Mouse (Mus musculus): Measurements from ENCODE around the gene Vamp9. TPM values are rescaled to one million over a fixed set of nuclear protein-coding genes. Genes with fewer than 3 reads are reported as not detected.

Vamp9 gene
- not detected for polyA plus RNA-seq (2014; fragmentation: Illumina TruSeq; extraction: RNeasy Lipid Tissue Mini Kit (QIAGEN cat#74804); ENCODE audit: low read depth, low replicate concordance)

DNA sequence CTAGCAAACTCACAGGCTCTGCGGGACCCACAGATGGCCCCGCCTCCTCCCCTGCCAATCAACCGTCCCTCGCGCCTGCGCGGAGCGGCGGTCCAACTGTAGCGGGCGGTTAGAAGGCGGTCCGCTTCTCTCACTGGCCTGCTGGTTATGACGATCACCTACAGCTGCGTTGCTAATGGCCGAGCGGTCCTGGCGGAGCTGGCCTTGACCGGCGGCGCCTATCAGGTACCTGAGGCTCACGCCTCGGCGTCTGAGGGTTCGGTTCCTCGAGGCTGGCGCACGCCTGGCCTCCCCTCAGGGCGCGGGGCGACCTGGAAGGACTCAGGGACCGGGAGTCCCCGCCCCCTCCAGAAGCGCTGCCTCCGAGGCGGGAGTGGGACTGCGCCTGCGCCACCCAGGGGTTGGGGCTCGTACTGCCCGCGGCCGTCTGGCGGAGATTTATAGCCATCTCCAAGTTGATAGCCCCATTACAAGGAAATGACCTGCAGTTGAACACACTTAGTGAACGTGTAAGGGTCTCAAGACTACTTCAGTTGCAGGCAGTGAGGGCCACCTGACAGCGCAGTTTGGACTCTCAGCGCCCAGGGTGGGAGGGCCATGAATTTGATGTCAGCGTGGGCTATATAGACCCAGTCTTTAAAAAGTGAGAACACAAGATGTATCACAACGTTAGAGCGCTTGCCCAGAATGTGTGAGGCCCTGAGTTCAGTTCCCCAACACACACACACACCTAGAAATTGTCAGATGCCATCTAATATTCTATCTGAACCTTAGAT is at the start of gene Vamp9:
Gene Vamp9 (plus strand): TSS at position 74 of the 776 bp plus-strand sequence.

DNA sequence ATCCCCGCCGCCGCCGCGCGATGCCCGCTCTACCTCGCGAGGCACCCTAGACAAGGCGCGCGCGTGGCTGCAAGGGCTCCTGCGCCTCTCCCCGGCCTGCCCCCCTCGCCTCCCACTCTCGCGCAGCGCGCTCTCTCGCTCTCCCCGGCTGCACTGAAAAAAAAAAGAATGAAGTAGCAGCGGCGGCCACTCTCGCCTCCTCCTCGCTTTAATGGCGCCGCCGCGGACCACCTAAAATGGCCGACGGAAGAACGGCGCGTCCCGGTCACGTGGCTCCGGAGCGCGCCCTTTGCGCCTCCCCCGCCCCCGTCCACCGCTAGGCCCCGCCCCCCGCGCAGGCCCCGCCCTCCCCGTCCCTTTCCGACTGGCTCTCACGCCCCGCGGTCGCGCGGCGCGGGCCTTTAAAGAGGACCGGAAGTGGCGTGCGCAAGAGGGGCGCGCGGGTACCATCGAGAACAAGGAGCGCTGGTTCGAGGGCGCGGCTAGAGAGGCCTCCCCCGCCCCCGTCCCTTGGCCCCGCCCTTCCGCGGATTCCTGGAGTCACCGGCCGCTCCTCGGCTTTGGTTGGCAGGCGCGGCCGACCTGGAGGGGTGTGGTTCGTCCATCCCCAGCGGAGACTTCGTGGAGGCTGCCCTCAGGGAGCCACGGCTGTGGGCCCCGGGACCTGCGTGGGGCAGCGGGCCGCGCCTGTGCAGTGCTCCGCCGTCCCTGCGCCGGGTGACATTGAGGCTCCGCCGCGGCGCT is 72.8 kb downstream of the Vamp9 start, which contains the start of the genes Hnrnpd and 4930524J08Rik:
Gene Hnrnpd (minus strand): TSS at position 240 of the 744 bp plus-strand sequence.
Gene 4930524J08Rik (plus strand): TSS at position 363 of the 744 bp plus-strand sequence.

Other genes with a start within 250 kb of the Vamp9 start
- gene Rasgef1b, start 177.2 kb upstream of the Vamp9 start, polyA plus RNA-seq (2014; fragmentation: Illumina TruSeq; extraction: RNeasy Lipid Tissue Mini Kit (QIAGEN cat#74804); ENCODE audit: low read depth, low replicate concordance): 5.4 TPM
- gene Hnrnpd, start 72.7 kb downstream of the Vamp9 start, polyA plus RNA-seq (2014; fragmentation: Illumina TruSeq; extraction: RNeasy Lipid Tissue Mini Kit (QIAGEN cat#74804); ENCODE audit: low read depth, low replicate concordance): 274 TPM
- gene 4930524J08Rik, start 72.8 kb downstream of the Vamp9 start, polyA plus RNA-seq (2014; fragmentation: Illumina TruSeq; extraction: RNeasy Lipid Tissue Mini Kit (QIAGEN cat#74804); ENCODE audit: low read depth, low replicate concordance): not detected
- 235 TPM for gene Hnrnpdl, start 133.4 kb downstream of the Vamp9 start, polyA plus RNA-seq (2014; fragmentation: Illumina TruSeq; extraction: RNeasy Lipid Tissue Mini Kit (QIAGEN cat#74804); ENCODE audit: low read depth, low replicate concordance)
- 33.0 TPM for gene Enoph1, start 133.7 kb downstream of the Vamp9 start, polyA plus RNA-seq (2014; fragmentation: Illumina TruSeq; extraction: RNeasy Lipid Tissue Mini Kit (QIAGEN cat#74804); ENCODE audit: low read depth, low replicate concordance)